Mouse (Mus musculus): ENCODE results near the gene Lum.

DNA sequence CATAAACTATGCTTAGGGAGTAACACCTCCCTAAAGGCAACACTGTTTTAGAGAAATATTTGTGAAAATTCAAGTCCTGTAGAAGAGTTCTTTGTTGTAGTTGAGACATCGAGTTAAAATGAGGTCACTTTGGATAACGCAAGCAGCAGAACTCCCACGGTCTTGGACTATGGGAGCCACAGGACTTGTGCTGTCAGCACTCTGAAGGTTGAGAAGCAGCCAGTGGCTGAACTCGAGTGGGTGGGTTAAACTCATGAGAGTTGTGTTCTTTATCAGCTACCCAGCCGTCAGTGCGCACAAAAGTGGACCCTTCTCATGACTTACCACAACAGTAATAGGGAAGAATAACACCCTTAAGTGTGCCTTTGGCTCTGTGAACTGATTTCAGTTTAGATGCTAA, 24.6 kb downstream of the Lum start:
- TF ChIP-seq POLR2A (IDR thresholded peaks at IDR 0.05; ENCODE audit: low read depth, low read length): no peak
- TF ChIP-seq CTCF (IDR thresholded peaks at IDR 0.05; ENCODE audit: extremely low read depth, insufficient read length, insufficient replicate concordance, low read depth, low read length): no peak

All from small intestine, adult 2 months (tissue).